Mouse (Mus musculus) spleen, adult 2 months (tissue): ENCODE measurements at regions not wholly inside any gene's neighbourhood (a gene's known extent, or its start where the extent isn't known, plus 50 kb on each side); places are given as distances from the start of the nearest gene placed in this dataset.

Source experiments
- CTCF ChIP-seq: fragments of 200-500 bp; IDR thresholded peaks from 2 replicates; pipeline ENCODE4 v1.5.1; 2011; ENCODE audit warnings: mild to moderate bottlenecking, inconsistent platforms; ENCODE audit not compliant: insufficient read depth, insufficient read length, insufficient replicate concordance; ENCODE audit errors: extremely low read depth
- POLR2A ChIP-seq: fragments of 200-500 bp; IDR thresholded peaks from 2 replicates; pipeline ENCODE4 v1.6.1; 2011; ENCODE audit warnings: low read depth, low read length, inconsistent platforms

- no peak for TF ChIP-seq CTCF
- no peak for TF ChIP-seq POLR2A
These were observed 144.2 kb upstream of the Dkk2 start for GRCm38 (mm10) chr3:131940896-131941295.
